Mouse (Mus musculus) left cerebral cortex, postnatal 36 days (tissue): ENCODE measurements around the gene Olfr374. TPM values are rescaled to one million over a fixed set of nuclear protein-coding genes. Genes with fewer than 3 reads are reported as not detected.
A peak's percentile ranks its signal among the peaks of the same experiment; 100 is the strongest.

Source experiments
- DNase-seq, 2 experiments: peaks; one replicate each; pipeline ENCODE4 v3.0.0; 2021 to 2022; ENCODE audit warnings: low spot score in 2 of 2, mixed read lengths in 1 of 2
- intact Hi-C: fragments of 180-260 bp; cut with DNase I; formaldehyde crosslinking; loops from one replicate; pipeline ENCODE4 v1.15.1; 2025
- total RNA-seq, 2 experiments: library from RNA; stranded (reverse); gene quantifications; 2 replicates each; pipeline ENCODE4 v1.2.3; 2021

The Olfr374 gene
- total RNA-seq, 2 experiments from 2014 or later, result not detected

DNA sequence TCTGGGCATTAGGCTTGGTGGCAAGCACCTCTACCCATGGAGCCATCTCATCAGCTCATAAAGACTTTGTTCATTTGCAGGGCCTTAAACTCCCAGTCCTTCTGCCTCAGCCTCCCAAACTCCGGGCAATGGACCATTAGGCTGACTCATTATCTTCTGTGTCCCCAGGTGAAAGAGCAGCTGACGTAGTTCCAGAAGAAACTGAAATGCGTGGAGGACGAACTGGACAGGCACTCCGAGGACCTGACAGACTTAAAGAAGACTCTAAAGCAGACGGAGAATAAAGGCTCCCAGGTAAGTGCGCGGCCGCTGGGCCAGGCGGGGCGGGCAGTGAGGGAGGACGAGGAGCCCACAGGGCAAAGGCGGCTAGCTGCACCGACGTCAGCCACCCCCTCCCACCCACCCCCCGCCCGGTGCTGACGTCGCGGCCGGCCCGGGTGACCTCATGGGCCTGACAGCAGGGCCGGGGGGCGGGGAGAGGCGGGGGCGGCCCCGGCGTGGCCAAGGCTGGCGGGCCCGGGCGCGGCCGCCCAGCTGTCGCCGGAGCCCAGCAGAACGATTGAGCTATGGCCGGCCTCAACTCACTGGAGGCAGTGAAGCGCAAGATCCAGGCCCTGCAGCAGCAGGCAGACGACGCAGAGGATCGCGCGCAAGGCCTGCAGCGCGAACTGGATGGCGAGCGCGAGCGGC lies 28.1 kb downstream of the Olfr374 start, which contains the start of gene Tpm4:
Tpm4 (plus strand) TSS at position 220 of the 690 bp plus-strand sequence.
- intact Hi-C loops, result no loop called here
- peak; percentile 39 to 56 for DNase-seq

DNA sequence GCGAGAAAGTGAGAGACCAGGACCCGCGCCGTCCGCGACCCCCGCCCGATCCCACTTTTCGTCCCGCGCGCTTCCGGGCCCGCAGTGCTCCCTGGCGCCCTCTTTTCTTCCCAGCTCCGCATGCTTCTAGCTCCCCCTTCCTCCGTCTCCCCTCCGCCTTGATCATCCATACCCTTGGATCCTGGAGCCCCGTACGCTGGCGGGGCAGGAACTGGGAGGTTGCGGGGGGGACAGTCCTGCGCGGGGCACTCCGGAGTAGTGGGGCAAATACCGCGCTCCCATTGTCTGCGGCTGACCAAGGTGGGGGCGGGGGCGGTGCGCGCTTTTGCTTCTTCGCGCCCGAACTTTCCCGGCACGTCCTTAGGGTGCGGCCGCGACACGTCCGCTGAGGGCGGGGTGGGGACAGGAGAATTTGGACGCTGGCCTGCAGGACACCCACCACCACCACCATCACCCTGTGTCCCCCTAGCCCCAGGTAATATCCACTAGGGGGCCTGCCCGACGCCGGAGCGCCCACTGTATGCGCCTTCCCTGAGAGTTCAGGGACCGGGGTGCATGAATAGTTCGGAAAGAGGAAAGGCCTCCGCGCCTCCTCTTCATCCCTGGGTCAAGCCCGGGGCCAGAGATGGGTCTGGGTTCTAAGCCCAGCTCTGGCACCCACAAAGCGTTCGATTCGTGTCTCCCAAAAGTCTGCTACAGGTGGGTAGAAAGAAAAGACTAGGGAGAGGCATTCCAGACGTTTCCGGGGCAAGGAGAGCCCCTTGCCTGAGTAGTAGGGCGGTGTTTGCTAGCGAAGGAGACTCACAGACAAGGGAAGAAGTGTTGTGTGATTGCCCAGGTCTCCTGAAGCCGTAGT lies 28.8 kb downstream of the Olfr374 start:
- intact Hi-C loops, result no loop called here
- DNase-seq, result no peak

DNA sequence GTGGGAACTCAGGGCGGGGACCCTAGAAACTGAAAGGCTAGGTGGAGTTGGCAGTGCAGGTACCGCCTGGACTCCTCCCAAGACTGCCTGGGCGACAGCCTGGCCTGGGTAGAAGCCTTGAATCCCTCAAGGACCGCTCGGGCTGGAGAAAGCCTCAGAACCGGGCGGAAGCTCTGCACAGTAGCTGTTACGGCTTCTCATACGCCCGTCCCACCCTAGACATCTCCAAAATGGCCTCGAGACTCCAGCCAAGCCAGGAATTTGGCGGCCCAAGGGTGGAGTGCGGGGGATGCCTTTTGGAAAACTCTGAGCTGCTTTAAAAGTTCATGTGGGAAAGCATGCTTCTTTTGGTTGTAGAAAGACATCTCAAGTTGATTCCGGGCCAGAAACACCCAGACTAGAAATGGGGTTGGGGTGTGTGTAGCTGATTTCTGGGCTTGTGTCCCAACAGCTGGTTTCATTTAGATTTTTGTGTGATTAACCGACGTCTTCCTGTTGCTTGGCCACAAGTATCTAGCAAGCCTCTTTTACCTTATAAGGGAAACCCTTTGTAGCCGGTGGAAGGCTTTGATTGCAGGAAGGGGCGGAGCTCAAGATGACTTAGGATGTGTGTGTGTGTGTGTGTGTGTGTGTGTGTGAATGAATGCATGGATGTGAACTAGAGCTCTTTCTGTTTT lies 29.6 kb downstream of the Olfr374 start:
- intact Hi-C loops, result no loop called here
- DNase-seq, result peak in 1 of 2 experiments; percentile 18

DNA sequence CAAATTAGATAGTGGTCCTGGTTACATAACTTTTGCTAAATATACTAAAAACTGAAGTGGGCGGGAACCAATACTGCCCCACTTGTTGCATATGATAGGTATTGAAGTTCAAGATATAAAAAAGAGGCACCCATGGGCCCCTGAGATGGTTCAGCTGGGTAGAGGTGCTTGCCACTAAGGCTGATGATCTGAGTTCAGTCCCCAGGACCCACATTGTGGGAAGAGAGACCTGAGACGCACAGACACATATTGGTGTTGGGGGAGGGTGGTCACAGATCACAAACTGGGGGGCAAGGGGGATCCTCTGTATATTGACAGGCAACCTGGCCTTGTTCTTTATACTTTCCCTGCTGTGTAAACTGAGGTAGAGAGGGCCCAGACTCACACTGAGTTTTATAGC lies 30.6 kb downstream of the Olfr374 start:
- intact Hi-C loops, result no loop called here
- no peak for DNase-seq

DNA sequence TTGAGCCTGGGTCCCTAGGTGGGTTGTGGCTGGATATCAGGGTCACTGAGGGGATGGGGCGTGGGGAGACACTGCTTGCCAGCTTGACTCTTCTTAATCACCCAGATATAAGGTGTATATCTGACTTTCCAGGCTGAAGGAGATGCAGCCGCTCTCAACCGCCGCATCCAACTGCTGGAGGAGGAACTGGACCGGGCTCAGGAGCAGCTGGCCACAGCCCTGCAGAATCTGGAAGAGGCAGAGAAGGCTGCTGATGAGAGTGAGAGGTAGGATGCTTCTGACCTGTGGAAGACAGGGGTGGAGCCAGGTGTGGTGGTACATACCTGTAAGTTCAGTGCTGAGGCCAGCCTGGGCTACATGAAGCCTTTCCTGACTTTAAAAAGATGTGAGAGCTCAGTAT lies 31.6 kb downstream of the Olfr374 start:
- intact Hi-C loops, result no loop called here
- no peak for DNase-seq

DNA sequence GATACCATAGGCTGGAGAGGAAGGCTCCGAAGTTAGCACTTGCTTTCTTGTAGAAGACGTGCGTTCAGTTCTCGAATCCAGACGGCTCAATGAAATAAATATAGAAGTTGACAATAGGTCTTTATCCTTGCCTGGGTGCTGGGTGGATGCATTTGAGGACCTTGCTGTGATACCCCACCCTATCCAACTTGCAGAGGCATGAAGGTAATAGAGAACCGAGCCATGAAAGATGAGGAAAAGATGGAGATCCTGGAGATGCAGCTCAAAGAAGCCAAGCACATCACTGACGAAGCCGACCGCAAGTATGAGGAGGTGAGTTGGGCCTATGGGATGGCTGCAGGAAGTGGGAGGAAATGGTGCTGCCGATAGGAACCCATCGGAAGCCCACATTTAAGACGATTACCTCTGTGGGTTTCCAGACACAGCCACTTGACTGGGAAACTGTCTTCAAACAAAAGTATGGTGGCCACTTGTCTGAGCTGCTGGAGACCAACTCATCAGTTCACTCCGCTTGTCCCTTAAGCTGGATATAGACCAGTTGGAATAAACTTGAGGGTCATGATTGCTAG lies 36.5 kb downstream of the Olfr374 start:
- no peak for DNase-seq
- intact Hi-C loops, result no loop called here

DNA sequence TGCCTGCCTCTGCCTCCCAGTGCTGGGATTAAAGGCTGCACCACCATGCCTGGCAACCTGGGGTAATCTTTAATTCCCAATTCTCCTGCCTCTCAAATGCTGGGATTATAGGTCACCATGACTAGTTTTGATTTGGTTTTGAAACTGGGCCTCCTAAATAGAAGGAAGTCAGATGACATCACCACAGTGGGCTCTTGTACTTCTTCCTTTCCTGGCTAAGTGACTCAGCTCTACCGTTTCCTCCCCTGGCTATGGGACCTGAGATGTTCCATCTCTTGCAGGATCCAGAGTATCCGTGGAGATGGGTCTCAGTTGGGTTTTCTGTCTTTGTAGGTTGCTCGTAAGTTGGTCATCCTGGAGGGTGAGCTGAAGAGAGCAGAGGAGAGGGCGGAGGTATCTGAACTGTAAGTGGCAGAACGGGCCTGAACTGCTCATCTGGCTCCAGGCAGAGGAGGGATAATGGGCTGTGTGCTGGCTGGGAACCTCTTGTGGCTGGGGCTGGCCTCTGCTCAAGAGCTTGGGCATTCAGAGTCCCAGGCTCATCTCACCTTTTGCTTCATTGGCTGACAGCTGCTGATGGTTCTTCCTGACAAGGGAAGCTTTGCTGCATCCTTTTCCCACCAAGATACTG lies 37.6 kb downstream of the Olfr374 start:
- intact Hi-C loops, result no loop called here
- no peak for DNase-seq

DNA sequence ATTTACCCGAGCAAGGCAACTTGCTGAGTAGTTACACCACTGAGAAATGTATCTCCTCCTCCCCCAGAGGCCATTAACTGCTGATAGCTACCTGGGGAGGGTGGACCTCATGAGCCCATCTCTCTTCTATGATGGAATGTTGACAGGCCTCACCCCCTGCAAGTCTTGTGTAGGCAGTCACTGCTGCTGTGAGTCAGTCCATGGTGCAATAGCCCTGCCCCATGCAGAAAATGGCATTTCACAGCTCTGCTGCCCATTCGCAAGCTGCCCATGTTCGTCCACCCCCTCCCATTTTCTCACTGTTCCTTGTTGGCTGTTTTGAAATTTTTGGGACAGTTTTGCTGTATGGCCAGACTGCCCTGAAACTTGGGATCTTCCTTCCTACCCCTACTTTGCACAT lies 38.7 kb downstream of the Olfr374 start:
- DNase-seq, result no peak
- intact Hi-C loops, result no loop called here

DNA sequence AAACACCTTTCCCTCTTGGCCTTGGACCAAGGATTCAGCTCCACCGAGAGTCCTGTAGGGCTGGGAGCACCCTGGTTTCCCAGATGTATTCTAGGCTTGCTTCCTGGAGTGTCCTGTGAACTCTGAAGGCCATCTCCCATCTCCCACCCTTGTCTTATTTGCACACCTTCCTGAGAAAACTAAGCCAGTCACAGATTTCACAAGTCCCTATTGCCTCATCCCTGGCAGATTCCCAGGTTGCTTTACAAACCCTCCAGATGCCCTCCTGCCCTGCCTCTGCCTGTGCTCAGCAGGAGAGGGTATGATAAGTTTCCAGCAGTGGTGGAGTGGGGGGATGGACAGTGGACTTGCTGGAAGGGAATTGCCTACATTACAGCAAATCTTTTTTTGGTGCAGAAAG lies 39.2 kb downstream of the Olfr374 start:
- no peak for DNase-seq
- intact Hi-C loops, result no loop called here

DNA sequence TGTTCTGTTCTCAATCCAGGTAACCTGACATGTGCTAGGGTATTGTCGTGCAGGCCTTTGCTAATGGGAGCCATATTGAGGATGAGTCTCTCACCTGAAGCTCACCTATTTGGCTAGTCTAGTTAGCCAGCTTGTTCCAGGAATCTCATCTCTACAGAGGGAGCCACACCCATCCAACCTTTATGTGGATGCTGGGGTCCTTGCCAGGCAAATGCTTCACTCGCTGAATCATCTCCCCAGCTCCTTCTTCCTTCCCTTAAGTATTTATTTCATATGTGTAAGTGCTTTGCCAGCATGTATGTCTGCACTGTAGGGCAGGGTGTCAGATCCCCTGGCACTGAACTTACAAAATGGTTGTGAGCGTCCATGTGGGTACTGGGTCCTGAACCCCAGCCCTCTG lies 39.7 kb downstream of the Olfr374 start:
- intact Hi-C loops, result no loop called here
- no peak for DNase-seq

DNA sequence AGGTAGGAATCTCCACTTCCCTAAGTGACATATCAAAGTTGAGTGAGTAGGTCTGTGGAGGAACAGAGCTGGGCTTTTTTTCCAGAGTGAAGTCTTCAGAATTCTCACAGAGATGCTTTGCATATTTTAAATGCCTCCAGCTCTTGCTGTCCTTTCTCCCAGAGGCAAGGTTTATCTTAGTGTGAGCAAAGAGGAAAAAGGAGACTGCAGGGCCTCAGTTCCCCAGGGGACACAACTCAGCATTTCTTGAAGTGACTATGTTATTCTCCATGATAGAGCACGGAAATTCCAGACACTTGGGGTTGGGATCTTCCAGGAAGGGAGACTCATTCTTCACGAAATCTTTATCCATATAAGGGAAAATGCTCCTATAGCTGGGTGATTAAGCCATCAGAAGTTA lies 40.4 kb downstream of the Olfr374 start:
- no peak for DNase-seq
- intact Hi-C loops, result no loop called here

DNA sequence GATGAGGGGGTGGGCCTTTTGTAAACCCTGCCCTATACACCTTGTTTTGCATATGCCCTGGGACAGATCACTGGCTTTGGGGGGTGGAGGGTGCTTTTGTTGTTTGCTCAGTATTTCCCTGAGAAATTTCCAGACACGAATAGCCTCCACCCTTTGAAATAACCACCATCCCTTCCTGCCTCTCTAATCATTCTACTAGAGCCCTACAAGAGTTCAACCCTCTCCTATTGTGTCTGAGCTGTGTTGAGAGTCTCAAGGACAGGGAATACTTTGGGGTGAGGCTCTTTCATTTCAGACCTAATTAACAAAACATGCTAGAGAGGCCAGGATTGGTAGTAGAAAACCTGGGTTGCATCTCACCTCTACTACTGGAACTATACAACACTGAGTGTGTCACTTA lies 42.2 kb downstream of the Olfr374 start:
- intact Hi-C loops, result no loop called here
- DNase-seq, result no peak

DNA sequence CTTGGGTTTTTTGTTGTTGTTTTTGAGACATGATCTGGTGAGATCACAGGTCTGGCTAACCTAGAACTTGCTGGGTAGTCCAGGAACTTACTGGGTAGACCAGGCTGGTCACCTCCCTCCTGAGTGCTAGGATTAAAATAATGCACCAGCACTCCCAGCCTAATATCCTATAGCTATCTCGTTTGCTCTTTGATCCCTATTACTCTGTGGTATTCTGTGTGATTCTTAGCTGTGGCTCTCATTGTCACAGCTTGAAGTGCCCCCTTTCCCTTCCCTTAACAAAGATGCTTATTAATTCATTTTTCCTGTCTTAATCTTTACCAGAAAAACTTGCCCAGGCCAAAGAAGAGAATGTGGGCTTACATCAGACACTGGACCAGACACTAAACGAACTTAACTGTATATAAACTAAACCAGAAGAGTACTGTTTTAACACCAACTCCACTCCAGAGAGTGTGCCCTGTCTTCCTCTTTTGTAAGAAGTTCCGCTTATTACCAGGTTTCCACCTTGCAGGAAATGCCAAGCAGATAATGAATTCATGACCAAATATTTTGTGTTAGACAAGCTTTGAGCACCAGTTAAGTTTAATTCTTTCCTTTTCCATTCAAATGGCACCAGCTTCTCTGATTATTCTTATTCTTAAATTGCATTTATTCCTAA lies 44.7 kb downstream of the Olfr374 start:
- intact Hi-C loops, result no loop called here

DNA sequence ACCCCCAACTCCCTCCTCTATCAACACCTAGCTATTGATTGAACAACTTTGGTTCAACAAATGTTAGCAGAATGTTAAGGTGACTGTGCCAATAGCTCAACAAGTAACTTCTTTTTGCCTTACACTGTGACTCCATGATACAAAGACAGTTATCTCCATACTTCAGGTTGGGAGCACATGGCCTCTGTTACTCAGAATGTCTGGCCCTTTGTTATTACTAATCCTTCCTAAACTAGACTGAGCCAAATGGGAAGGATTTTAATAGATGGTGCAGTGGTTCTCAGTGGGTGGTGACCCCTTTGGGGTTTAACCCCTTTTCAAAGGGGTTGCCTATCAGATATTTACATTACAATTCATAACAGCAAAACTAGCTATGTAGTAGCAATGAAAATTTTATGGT lies 46.5 kb downstream of the Olfr374 start:
- intact Hi-C loops, result no loop called here
- DNase-seq, result no peak

More for the DNA sequence above, 44.7 kb downstream of the Olfr374 start:
- no peak for DNase-seq

DNA sequence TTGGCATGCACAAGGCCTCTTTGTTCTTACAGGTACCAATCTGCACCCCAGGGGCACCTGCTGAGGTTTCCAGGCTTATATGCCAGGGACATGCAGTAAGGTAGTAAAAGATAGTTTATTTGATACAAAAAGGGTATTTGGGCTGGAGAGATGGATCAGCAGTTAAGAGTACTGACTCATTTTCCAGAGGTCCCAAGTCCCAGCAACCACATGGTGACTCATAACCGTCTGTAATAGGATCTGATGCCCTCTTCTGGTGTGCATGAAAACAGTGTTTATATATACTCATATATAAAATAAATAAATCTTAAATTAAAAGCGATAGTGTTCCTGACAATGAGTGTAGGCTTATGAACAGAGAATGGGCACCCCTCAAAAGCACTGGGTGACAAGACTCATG lies 51.3 kb downstream of the Olfr374 start:
- no peak for DNase-seq
- intact Hi-C loops, result no loop called here

DNA sequence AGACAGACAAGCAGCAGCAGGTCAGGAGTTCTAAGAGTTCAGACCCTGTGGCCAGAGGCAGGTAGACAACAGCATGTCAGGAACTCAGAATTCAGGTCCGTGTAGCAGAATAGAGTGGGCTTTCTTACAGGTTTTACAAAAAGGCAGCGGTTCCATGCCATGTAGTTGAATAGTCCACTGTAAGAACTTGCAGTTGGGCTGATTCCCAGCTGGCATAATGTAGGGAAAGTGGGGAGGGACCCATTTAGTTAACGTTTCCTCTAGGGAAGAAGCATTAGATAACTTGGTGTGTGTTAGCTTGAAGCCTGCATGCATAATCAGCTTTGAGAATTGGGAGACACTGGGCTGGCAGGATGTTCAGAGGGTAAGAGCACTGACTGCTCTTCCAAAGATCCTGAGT lies 51.9 kb downstream of the Olfr374 start:
- DNase-seq, result no peak
- intact Hi-C loops, result no loop called here

DNA sequence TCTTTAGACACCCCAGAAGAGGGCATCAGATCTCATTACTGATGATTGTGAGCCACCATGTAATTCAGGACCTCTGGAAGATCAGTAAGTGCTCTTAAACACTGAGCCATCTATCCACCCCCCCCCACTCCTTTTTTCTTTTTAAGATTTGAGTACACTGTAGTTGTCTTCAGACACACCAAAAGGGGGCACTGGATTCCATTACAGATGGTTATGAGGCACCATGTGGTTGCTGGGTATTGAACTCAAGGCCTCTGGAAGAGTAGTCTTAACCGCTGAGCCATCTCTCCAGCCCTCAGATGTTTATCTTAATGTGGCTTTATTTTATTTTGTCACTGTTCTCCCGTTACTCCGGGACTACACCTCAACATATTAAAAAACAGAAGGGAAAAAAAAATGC lies 53.2 kb downstream of the Olfr374 start:
- intact Hi-C loops, result loop anchor here (5.0 kb wide), 2 partner anchors 77 to 238 kb away; no protein-coding TSS in a partner anchor
- DNase-seq, result no peak

DNA sequence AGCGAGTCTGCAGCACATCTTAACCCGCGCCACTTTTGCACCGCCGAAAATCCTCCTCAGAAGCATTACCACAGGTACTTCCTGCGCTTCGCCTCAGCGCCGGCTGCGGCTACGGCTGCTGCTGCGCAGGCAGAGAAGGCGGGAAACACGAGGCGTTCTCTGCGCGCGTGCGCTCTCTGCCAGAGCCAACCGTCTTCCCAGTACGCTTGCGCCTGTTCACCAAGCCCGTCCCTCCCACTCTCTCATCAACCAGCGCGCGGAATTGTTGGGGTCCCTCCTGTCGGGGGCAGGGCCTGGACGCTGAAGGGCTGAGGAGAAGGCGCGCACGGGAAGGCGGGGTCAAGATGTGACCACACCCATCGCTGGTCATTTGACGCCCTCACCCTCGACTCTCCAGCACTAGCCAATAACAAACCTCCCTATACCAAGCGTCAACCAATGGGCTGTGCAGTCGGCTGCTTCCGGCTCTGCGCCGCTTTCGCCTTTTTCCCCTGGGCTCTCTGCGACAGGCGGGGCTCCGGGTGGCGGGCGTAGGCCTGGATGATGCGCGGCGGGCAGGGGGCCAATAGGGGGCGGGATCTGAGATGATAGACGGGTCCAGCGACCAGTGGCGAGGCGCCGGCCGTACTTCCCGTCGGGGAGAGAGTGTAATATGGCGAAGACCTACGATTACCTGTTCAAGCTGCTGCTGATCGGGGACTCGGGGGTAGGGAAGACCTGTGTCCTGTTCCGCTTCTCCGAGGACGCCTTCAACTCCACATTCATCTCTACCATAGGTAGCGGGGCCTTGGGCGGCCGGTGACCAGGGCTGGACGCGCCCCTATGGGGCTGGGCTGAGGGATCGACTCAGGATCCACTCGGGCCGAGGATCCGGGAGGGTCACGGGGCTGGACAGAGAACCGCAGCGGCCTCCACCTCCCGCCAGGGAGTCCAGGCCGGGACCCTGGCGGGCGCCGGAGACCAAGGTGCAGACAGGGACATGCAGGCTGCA lies 54.2 kb downstream of the Olfr374 start, which contains the start of gene Rab8a:
Rab8a (plus strand) TSS at position 494 of the 991 bp plus-strand sequence.
- intact Hi-C loops, result loop anchor here (5.0 kb wide), 2 partner anchors 76 to 239 kb away; no protein-coding TSS in a partner anchor
- DNase-seq, result peak; percentile 100
